Mouse (Mus musculus): ENCODE measurements around the gene Lpar4. TPM values are rescaled to one million over a fixed set of nuclear protein-coding genes. Genes with fewer than 3 reads are reported as not detected.

Lpar4 gene
- total RNA-seq (2014; rRNA removed) (2.5 and 5.1 TPM in 2 replicates), polyA plus RNA-seq (2015; fragmentation: Nextera tagmentation; extraction: Ambion mirVana) (2.9 and 3.6 TPM in 2 replicates)

DNA sequence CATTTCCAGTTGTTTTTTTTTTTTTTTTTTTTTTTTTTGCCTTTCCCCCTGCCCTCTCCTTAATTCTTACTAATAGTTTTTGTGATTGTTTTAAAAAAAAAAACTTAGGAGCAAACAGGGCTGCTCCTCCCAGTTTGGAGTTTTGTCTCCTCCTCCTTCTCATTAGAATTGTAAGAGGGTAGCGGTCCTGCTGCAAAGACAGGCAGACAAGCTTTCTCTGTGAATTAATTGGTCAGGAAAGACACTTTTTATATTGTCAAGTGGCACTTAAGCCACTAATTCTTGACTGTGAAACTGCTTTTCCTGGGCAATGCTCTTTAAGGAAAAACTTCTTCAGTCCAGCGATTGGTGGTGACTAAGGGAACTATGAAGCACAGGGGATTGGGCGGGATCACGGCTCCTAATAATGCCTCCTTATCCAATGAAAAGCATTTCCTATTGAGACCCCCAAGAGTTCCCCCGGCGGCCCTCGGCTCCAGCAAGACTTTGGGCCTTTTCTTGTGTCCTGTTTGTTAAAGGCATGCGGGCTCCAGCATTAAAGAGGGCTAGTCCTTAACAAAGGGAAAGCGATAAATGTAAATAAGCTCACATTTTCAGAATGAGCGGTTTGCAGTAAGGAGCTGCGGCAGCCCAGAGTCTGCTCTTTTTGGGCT is at the start of gene Lpar4:
Gene Lpar4 (plus strand): TSS at position 451 of the 653 bp plus-strand sequence.
- H3K9me3 ChIP-seq (ENCODE audit: low read length) = no peaks in the 10 kb centered on the region
- no peaks in the 10 kb centered on the region for H3K27me3 ChIP-seq (ENCODE audit: insufficient read depth, low read length)
- TF ChIP-seq CTCF (IDR thresholded peaks at IDR 0.05; ENCODE audit: low read depth) = no peak
- H3K36me3 ChIP-seq (ENCODE audit: insufficient read depth) = no peaks in the 10 kb centered on the region
- H3K4me3 ChIP-seq (ENCODE audit: low read depth, low read length) = peak within 1 kb of the TSS; percentile 40
- H3K4me2 ChIP-seq (ENCODE audit: low read depth) = peak within 1 kb of the TSS; percentile 47
- no peaks in the 10 kb centered on the region for H3K4me1 ChIP-seq (ENCODE audit: insufficient read depth)
- WGBS = 21% methylated on average over 11 of the region's 11 CpGs
- no peak within 1 kb of the TSS for H3K27ac ChIP-seq (ENCODE audit: low read depth, low read length)
- peak; percentile 34 for DNase-seq
- peak; percentile 81 for ATAC-seq
- peak within 1 kb of the TSS; percentile 33; the same call in 1 of the 2 replicates for H3K9ac ChIP-seq

DNA sequence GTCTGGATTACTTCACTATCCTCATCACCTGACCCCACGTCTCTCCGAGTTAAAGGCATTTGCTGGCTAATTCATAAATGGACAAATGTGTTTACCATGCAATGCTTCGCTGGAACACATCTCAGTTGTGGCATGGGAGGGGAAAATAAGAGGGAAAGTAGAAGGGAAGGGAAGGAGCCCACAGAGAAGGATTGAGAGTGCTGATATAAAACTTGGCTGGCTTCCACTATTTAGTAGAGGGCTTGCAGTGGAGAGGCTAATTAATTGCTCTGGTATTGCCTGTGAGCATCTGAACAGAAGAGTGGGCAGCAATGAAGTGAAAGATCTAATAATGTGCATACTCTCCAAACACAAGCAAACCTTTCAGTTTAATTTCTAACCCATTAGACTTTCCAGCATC is 49.0 kb upstream of the Lpar4 start:
- H3K9me3 ChIP-seq (ENCODE audit: low read length) = no peaks in the 10 kb centered on the region
- H3K27me3 ChIP-seq (ENCODE audit: insufficient read depth, low read length) = no peaks in the 10 kb centered on the region
- no peak for TF ChIP-seq CTCF (IDR thresholded peaks at IDR 0.05; ENCODE audit: low read depth)
- H3K4me3 ChIP-seq (ENCODE audit: low read depth, low read length) = no peak overlapping the region
- no peaks in the 10 kb centered on the region for H3K4me1 ChIP-seq (ENCODE audit: insufficient read depth)
- no peak overlapping the region for H3K9ac ChIP-seq
- ATAC-seq (no peak), DNase-seq (no peak)
- H3K27ac ChIP-seq (ENCODE audit: low read depth, low read length) = no peak overlapping the region
- no peaks in the 10 kb centered on the region for H3K36me3 ChIP-seq (ENCODE audit: insufficient read depth)
- WGBS = 45% methylated on average over 3 of the region's 3 CpGs
- H3K4me2 ChIP-seq (ENCODE audit: low read depth) = no peak overlapping the region

GRCm38 (mm10) chrX:106871894-106872293 is 48.5 kb upstream of the Lpar4 start:
- Histone ChIP-seq H3K4me1 (ENCODE audit: insufficient read depth) (no peaks in the 10 kb centered on the region), H3K36me3 (ENCODE audit: insufficient read depth) (no peaks in the 10 kb centered on the region), H3K9me3 (ENCODE audit: low read length) (no peaks in the 10 kb centered on the region), H3K27me3 (ENCODE audit: insufficient read depth, low read length) (no peaks in the 10 kb centered on the region), H3K4me3 (ENCODE audit: low read depth, low read length) (no peak overlapping the region), H3K4me2 (ENCODE audit: low read depth) (no peak overlapping the region), H3K27ac (ENCODE audit: low read depth, low read length) (no peak overlapping the region), H3K9ac (no peak overlapping the region)
- 36% methylated on average over 3 of the region's 3 CpGs for WGBS
- no peak for DNase-seq
- TF ChIP-seq CTCF (IDR thresholded peaks at IDR 0.05; ENCODE audit: low read depth) = no peak
- ATAC-seq = no peak

DNA sequence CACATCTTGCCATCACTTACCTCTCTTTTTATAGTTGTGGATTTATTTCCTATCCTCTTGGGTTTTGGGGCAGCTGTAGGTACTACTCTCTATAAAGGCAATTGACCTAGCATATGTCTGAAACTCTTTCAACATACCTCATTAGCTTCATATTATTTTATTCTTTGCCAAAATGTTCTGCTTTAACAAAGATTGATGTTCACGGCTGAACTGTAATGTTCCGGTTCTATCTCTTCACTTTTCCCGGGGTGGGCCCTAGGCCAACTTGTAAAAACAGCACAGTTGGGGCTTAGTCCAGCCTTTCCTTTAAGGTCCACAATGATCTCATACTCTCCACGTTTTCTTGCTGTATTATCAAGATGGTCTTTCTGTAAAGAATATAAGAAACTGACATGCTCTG is 48.1 kb upstream of the Lpar4 start:
- Histone ChIP-seq H3K9me3 (ENCODE audit: low read length) (no peaks in the 10 kb centered on the region), H3K36me3 (ENCODE audit: insufficient read depth) (no peaks in the 10 kb centered on the region), H3K27ac (ENCODE audit: low read depth, low read length) (no peak overlapping the region), H3K4me1 (ENCODE audit: insufficient read depth) (no peaks in the 10 kb centered on the region), H3K27me3 (ENCODE audit: insufficient read depth, low read length) (no peaks in the 10 kb centered on the region), H3K4me3 (ENCODE audit: low read depth, low read length) (no peak overlapping the region), H3K9ac (no peak overlapping the region), H3K4me2 (ENCODE audit: low read depth) (no peak overlapping the region)
- 49% methylated on average over 4 of the region's 4 CpGs for WGBS
- DNase-seq = no peak
- no peak for TF ChIP-seq CTCF (IDR thresholded peaks at IDR 0.05; ENCODE audit: low read depth)
- no peak for ATAC-seq

GRCm38 (mm10) chrX:106897707-106898275 is 22.6 kb upstream of the Lpar4 start:
- Histone ChIP-seq H3K4me2 (ENCODE audit: low read depth) (no peak overlapping the region), H3K36me3 (ENCODE audit: insufficient read depth) (no peaks in the 10 kb centered on the region), H3K4me1 (ENCODE audit: insufficient read depth) (no peaks in the 10 kb centered on the region), H3K27ac (ENCODE audit: low read depth, low read length) (no peak overlapping the region), H3K9ac (no peak overlapping the region), H3K9me3 (ENCODE audit: low read length) (no peaks in the 10 kb centered on the region), H3K27me3 (ENCODE audit: insufficient read depth, low read length) (no peaks in the 10 kb centered on the region), H3K4me3 (ENCODE audit: low read depth, low read length) (no peak overlapping the region)
- 68% methylated on average over 2 of the region's 2 CpGs for WGBS
- DNase-seq (no peak), ATAC-seq (no peak)
- no peak for TF ChIP-seq CTCF (IDR thresholded peaks at IDR 0.05; ENCODE audit: low read depth)

- ATAC-seq = no peak
- WGBS = 19% methylated on average over 9 of the region's 9 CpGs
These were observed 599 bp downstream of the Lpar4 start for GRCm38 (mm10) chrX:106920828-106921619.

DNA sequence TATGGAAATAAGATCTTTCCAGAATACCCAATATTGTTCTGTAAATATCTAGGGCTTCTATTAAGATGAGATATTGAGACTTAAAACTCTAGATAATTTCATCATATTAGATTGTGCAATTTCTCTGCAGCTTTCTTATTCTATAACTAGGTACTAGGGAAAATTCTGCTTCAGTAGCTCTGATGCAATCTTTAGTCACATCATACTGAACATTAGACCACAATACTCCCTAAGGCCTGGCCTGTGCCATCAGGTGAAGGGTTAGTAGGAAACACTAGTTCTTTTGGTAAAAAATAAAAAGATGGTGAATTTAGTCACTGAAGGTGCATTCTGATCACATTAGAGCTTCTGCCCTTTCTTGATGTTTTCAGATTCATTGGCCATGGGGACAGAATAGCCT is 4.1 kb downstream of the Lpar4 start:
- no peak for ATAC-seq
- no peaks in the 10 kb centered on the region for H3K36me3 ChIP-seq (ENCODE audit: insufficient read depth)
- DNase-seq = no peak
- no peaks in the 10 kb centered on the region for H3K9me3 ChIP-seq (ENCODE audit: low read length)
- no peak overlapping the region for H3K4me3 ChIP-seq (ENCODE audit: low read depth, low read length)
- no peaks in the 10 kb centered on the region for H3K27me3 ChIP-seq (ENCODE audit: insufficient read depth, low read length)
- no peak overlapping the region for H3K4me2 ChIP-seq (ENCODE audit: low read depth)
- no peaks in the 10 kb centered on the region for H3K4me1 ChIP-seq (ENCODE audit: insufficient read depth)
- TF ChIP-seq CTCF (IDR thresholded peaks at IDR 0.05; ENCODE audit: low read depth) = no peak
- H3K9ac ChIP-seq = no peak overlapping the region
- H3K27ac ChIP-seq (ENCODE audit: low read depth, low read length) = no peak overlapping the region

More at GRCm38 (mm10) chrX:106920828-106921619, 599 bp downstream of the Lpar4 start:
- Histone ChIP-seq H3K9me3 (ENCODE audit: low read length) (no peaks in the 10 kb centered on the region), H3K27me3 (ENCODE audit: insufficient read depth, low read length) (no peaks in the 10 kb centered on the region), H3K4me3 (ENCODE audit: low read depth, low read length) (peak overlapping the region; percentile 40), H3K9ac (peak overlapping the region; percentile 33; the same call in 1 of the 2 replicates), H3K27ac (ENCODE audit: low read depth, low read length) (no peak overlapping the region), H3K4me2 (ENCODE audit: low read depth) (peak overlapping the region; percentile 47), H3K4me1 (ENCODE audit: insufficient read depth) (no peaks in the 10 kb centered on the region), H3K36me3 (ENCODE audit: insufficient read depth) (no peaks in the 10 kb centered on the region)
- no peak for DNase-seq
- no peak for TF ChIP-seq CTCF (IDR thresholded peaks at IDR 0.05; ENCODE audit: low read depth)
